Mouse (Mus musculus) CH12.LX (cell line): ENCODE data around the gene Bpnt1. TPM values are rescaled to one million over a fixed set of nuclear protein-coding genes. Genes with fewer than 3 reads are reported as not detected.

Source experiments
- DNase-seq: peaks from one replicate; pipeline ENCODE4 v3.0.0-alpha.2; 2013; ENCODE audit errors: extremely low read depth
- H3K27ac ChIP-seq: 2 replicates; pipeline ENCODE4 v1.5.1; 2012; ENCODE audit warnings: low read depth, mild to moderate bottlenecking, control low read depth, moderate library complexity; ENCODE audit not compliant: insufficient read depth
- H3K27me3 ChIP-seq: replicated peaks from 2 replicates; pipeline ENCODE3; 2012; ENCODE audit warnings: inconsistent platforms
- H3K36me3 ChIP-seq, 2 experiments: replicated peaks in 1 of 2; 2 replicates each; pipeline versions ENCODE3 to v1.6.1; 2012; ENCODE audit warnings: inconsistent platforms in 1 of 2, low read length in 1 of 2, mild to moderate bottlenecking in 1 of 2, mixed read lengths in 1 of 2, moderate library complexity in 1 of 2; ENCODE audit not compliant: control insufficient read depth in 1 of 2, insufficient read depth in 1 of 2
- H3K4me1 ChIP-seq, 2 experiments: 2 replicates each; pipeline ENCODE4 v1.6.1; 2012; ENCODE audit warnings: inconsistent platforms in 1 of 2, moderate library complexity in 1 of 2; ENCODE audit not compliant: insufficient read depth in 2 of 2, control insufficient read depth in 1 of 2
- H3K4me2 ChIP-seq: 2 replicates; pipeline ENCODE4 v1.6.1; 2012; ENCODE audit warnings: low read depth, mild to moderate bottlenecking, control low read depth; ENCODE audit not compliant: poor library complexity, insufficient read depth, severe bottlenecking
- H3K4me3 ChIP-seq, 3 experiments: fragments of 150-350 bp in 1 of 3; sonication (generic) in 1 of 3; replicated peaks in 1 of 3; 2 replicates each; pipeline versions ENCODE3 to v1.5.1; 2011 to 2012; ENCODE audit warnings: low read depth in 2 of 3, low read length in 2 of 3, mild to moderate bottlenecking in 2 of 3, moderate library complexity in 2 of 3, control low read depth in 1 of 3, improper control_type of control experiment in 1 of 3, inconsistent platforms in 1 of 3, mixed read lengths in 1 of 3; ENCODE audit not compliant: poor library complexity in 1 of 3
- H3K79me2 ChIP-seq: replicated peaks from 2 replicates; pipeline ENCODE4 v1.6.1; 2012; ENCODE audit warnings: mild to moderate bottlenecking, moderate library complexity; ENCODE audit not compliant: control insufficient read depth, poor library complexity, insufficient read depth, severe bottlenecking; ENCODE audit errors: extremely low read depth
- H3K9ac ChIP-seq: 2 replicates; pipeline ENCODE4 v1.6.1; 2012; ENCODE audit warnings: low read depth, mild to moderate bottlenecking, control low read depth, moderate library complexity; ENCODE audit not compliant: insufficient read depth
- H3K9me3 ChIP-seq: replicated peaks from 2 replicates; pipeline ENCODE3; 2012; ENCODE audit warnings: low read length, inconsistent platforms, mixed read lengths
- BHLHE40 ChIP-seq: IDR thresholded peaks from 2 replicates; pipeline ENCODE4 v1.6.1; 2011; ENCODE audit warnings: mild to moderate bottlenecking, low read depth, low read length, improper control_type of control experiment
- CHD2 ChIP-seq: IDR thresholded peaks from 2 replicates; pipeline ENCODE4 v1.6.1; 2011; ENCODE audit warnings: low read length, improper control_type of control experiment
- CTCF ChIP-seq, 2 experiments: IDR thresholded peaks in 1 of 2; conservative IDR thresholded peaks in 1 of 2; 2 replicates each; pipeline ENCODE4 v1.5.1; 2011 to 2012; ENCODE audit warnings: low read depth in 2 of 2, low read length in 2 of 2, improper control_type of control experiment in 1 of 2, inconsistent platforms in 1 of 2, mild to moderate bottlenecking in 1 of 2, moderate library complexity in 1 of 2
- E2F4 ChIP-seq: IDR thresholded peaks from 2 replicates; pipeline ENCODE4 v1.6.1; 2011; ENCODE audit warnings: low read depth, low read length, improper control_type of control experiment; ENCODE audit not compliant: insufficient replicate concordance
- ELF1 ChIP-seq: IDR thresholded peaks from 2 replicates; pipeline ENCODE4 v1.6.1; 2014; ENCODE audit warnings: low read depth, mild to moderate bottlenecking, inconsistent platforms, low read length, improper control_type of control experiment
- EP300 ChIP-seq: IDR thresholded peaks from 2 replicates; pipeline ENCODE4 v1.6.1; 2011; ENCODE audit warnings: low read length, improper control_type of control experiment
- MAX ChIP-seq: IDR thresholded peaks from 2 replicates; pipeline ENCODE4 v1.6.1; 2011; ENCODE audit warnings: low read length, improper control_type of control experiment
- MAZ ChIP-seq: IDR thresholded peaks from 2 replicates; pipeline ENCODE4 v1.6.1; 2012; ENCODE audit warnings: low read depth, mild to moderate bottlenecking, inconsistent platforms, low read length, improper control_type of control experiment, moderate library complexity
- NRF1 ChIP-seq: IDR thresholded peaks from 2 replicates; pipeline ENCODE4 v1.6.1; 2014; ENCODE audit warnings: low read depth, mild to moderate bottlenecking, inconsistent platforms, low read length, improper control_type of control experiment, moderate library complexity
- POLR2A ChIP-seq: IDR thresholded peaks from 2 replicates; pipeline ENCODE4 v1.6.1; 2011; ENCODE audit warnings: low read depth, mild to moderate bottlenecking, improper control_type of control experiment, low read length
- USF1 ChIP-seq: IDR thresholded peaks from 2 replicates; pipeline ENCODE4 v1.6.1; 2014; ENCODE audit warnings: low read depth, mild to moderate bottlenecking, inconsistent platforms, low read length, improper control_type of control experiment
- ZC3H11A ChIP-seq: IDR thresholded peaks from 2 replicates; pipeline ENCODE4 v1.6.1; 2012; ENCODE audit warnings: low read depth, mild to moderate bottlenecking, inconsistent platforms, low read length, improper control_type of control experiment
- ZKSCAN1 ChIP-seq: IDR thresholded peaks from 2 replicates; pipeline ENCODE4 v1.6.1; 2012; ENCODE audit warnings: low read depth, inconsistent platforms, low read length, improper control_type of control experiment, borderline replicate concordance
- ZMIZ1 ChIP-seq: IDR thresholded peaks from 2 replicates; pipeline ENCODE4 v1.6.1; 2012; ENCODE audit warnings: low read depth, mild to moderate bottlenecking, inconsistent platforms, low read length, improper control_type of control experiment
- ZNF384 ChIP-seq: IDR thresholded peaks from 2 replicates; pipeline ENCODE4 v1.6.1; 2012; ENCODE audit warnings: low read depth, low read length, improper control_type of control experiment, inconsistent platforms
- dilution Hi-C: fragments of 300-500 bp; cut with MboI; formaldehyde crosslinking; loops from 2 replicates; pipeline ENCODE4 v1.14.3; 2020; ENCODE audit warnings: low sequenced_read_pairs; ENCODE audit not compliant: extremely low pct_unique_long_range_greater_than_20kb, extremely low pct_ligation_motif_present
- in situ Hi-C: fragments of 300-500 bp; cut with MboI; formaldehyde crosslinking; loops from 3 replicates; pipeline ENCODE4 v1.14.3; 2019; ENCODE audit warnings: low sequenced_read_pairs, low pct_ligation_motif_present, low pct_unique_long_range_greater_than_20kb, mixed read lengths
- polyA plus RNA-seq: library from polyadenylated mRNA; unstranded; fragments of >175 nt; gene quantifications from 2 replicates; pipeline ENCODE4 v1.2.1, GENCODE M21; 2012; ENCODE audit warnings: low read depth; ENCODE audit not compliant: insufficient read length
- total RNA-seq, 2 experiments: library from RNA; depleted of rRNA; stranded (reverse); fragments of 300-350 nt in 1 of 2; fragments of >200 nt in 1 of 2; gene quantifications; 2 replicates each; pipeline ENCODE4 v1.2.3; 2012 to 2014

Gene Bpnt1
- total and polyA plus RNA-seq, 3 experiments: 38.4 to 71.9 (median 59.4) TPM

DNA sequence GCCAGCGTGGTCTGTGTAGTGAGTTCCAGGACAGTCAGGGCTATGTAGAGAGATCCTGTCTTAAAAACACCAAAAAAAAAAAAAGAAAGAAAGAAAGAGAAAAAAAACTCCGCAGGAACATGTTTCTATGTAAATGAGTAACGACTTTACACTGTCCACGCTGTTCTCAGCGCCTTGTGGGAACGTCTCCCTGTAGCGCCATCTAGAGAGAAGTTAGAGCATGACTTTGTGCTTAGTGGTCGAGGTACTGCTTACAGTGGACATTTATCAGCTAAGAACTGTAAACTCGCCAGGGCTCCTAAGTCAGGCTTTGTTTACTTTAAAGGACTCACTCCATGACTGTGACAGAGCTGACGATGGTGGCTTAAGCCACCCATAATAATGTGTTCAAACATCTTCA lies 14.2 kb downstream of the Bpnt1 start:
- DNase-seq: no peak
- H3K36me3 ChIP-seq: peaks cover 66 to 99% of the 10 kb centered on the region in 2 experiments
- no peak overlapping the region for H3K27ac ChIP-seq
- H3K4me2 ChIP-seq: no peak overlapping the region
- H3K4me3 ChIP-seq: no peak overlapping the region
- TF ChIP-seq ZMIZ1 (no peak), CTCF (conservative IDR thresholded peaks at IDR 0.05 in 1 of 2, IDR thresholded peaks at IDR 0.05 in 1 of 2; ENCODE audit: low read depth in 2 of 2, low read length in 2 of 2) (peak in 1 of 2 experiments; percentile 20; a peak in 2 of 4 replicates), CHD2 (no peak)
- no peaks in the 10 kb centered on the region for H3K79me2 ChIP-seq
- dilution Hi-C loops (no loop called here), in situ Hi-C loops (no loop called here)
- no peaks in the 10 kb centered on the region for H3K4me1 ChIP-seq
- H3K27me3 ChIP-seq: no peaks in the 10 kb centered on the region
- H3K9ac ChIP-seq: no peak overlapping the region
- H3K9me3 ChIP-seq: no peaks in the 10 kb centered on the region

DNA sequence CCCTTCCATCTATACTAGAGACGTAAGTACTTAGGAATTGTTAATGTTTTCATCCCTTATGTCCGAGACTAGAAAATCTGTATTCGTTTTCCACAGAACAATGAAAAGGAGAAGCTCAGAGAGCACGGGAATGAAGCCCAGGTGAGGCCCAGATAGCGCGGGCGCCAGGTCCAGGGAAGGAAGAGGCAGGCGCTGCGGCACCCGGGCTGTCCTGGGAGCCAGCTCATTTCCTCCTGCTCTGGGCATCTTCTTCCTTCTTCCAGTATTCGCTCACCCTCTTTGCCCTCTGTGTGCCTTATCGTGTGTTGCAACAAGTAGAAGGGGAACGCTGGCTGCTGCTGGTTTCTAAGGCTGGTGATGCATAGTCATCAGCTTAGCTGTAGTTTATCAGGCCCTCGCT lies 17.8 kb downstream of the Bpnt1 start:
- TF ChIP-seq POLR2A: no peak
- TF ChIP-seq ZC3H11A: no peak
- no peak for TF ChIP-seq ZNF384
- TF ChIP-seq MAX: no peak
- no peak for TF ChIP-seq USF1
- TF ChIP-seq E2F4: no peak
- no peak for TF ChIP-seq EP300
- Histone ChIP-seq H3K36me3 (peaks cover 67 to 94% of the 10 kb centered on the region in 2 experiments), H3K9ac (no peak overlapping the region), H3K79me2 (no peaks in the 10 kb centered on the region), H3K27ac (no peak overlapping the region), H3K9me3 (no peaks in the 10 kb centered on the region), H3K4me2 (no peak overlapping the region), H3K4me1 (no peaks in the 10 kb centered on the region), H3K27me3 (no peaks in the 10 kb centered on the region), H3K4me3 (no peak overlapping the region)
- dilution Hi-C loops: no loop called here
- DNase-seq: no peak
- in situ Hi-C loops: no loop called here

DNA sequence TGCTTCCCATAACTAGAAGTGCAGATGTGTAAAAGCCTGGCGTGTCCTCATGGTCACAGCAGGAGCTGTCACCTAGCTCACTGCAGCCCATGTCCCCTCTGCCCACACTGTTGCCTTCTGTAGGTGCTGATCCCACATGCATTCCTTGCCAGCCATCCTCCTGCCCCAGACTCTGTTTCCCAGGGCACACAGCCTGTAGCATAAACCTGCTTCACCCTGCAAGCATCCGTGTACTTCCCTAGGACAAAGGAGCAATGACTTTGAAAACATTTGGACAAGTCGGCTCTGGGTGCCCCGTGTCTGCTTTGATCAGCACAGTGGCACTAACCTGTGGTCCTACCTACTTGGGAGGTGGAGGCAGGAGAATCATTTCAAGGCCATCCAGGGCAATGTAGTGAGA lies 18.7 kb downstream of the Bpnt1 start:
- Histone ChIP-seq H3K9me3 (no peaks in the 10 kb centered on the region), H3K27me3 (no peaks in the 10 kb centered on the region), H3K4me2 (no peak overlapping the region), H3K27ac (no peak overlapping the region), H3K4me3 (no peak overlapping the region), H3K36me3 (peaks cover 62 to 94% of the 10 kb centered on the region in 2 experiments), H3K4me1 (no peaks in the 10 kb centered on the region), H3K79me2 (no peaks in the 10 kb centered on the region), H3K9ac (no peak overlapping the region)
- in situ Hi-C loops (no loop called here), dilution Hi-C loops (no loop called here)
- TF ChIP-seq MAX (no peak), ZKSCAN1 (no peak), NRF1 (no peak), CTCF (conservative IDR thresholded peaks at IDR 0.05 in 1 of 2, IDR thresholded peaks at IDR 0.05 in 1 of 2; ENCODE audit: low read depth in 2 of 2, low read length in 2 of 2) (no peak), BHLHE40 (no peak), ELF1 (no peak), E2F4 (no peak), MAZ (no peak)
- no peak for DNase-seq
